Mouse (Mus musculus) G1E (cell line): ENCODE measurements around the gene Bod1l. TPM values are rescaled to one million over a fixed set of nuclear protein-coding genes. Genes with fewer than 3 reads are reported as not detected.

ENCODE experiments used
- ATAC-seq: 2 replicates; pipeline ENCODE4 v1.8.0; 2016; ENCODE audit warnings: mild to moderate bottlenecking; ENCODE audit not compliant: insufficient number of reproducible peaks, poor library complexity, low FRiP score, severe bottlenecking; ENCODE audit errors: extremely low read depth
- DNase-seq: peaks from one replicate; pipeline ENCODE4 v3.0.0; 2012; ENCODE audit warnings: low spot score
- H3K27me3 ChIP-seq: 2 replicates; pipeline ENCODE4 v1.6.1; 2012; ENCODE audit warnings: mild to moderate bottlenecking, low read length, inconsistent platforms; ENCODE audit not compliant: insufficient read depth
- H3K36me3 ChIP-seq: replicated peaks from 2 replicates; pipeline ENCODE3; 2012; ENCODE audit warnings: mild to moderate bottlenecking, inconsistent platforms
- H3K4me1 ChIP-seq: 2 replicates; pipeline ENCODE4 v1.6.1; 2012; ENCODE audit warnings: low read depth, low read length, inconsistent platforms, mixed read lengths; ENCODE audit not compliant: insufficient read depth
- H3K4me3 ChIP-seq: 2 replicates; pipeline ENCODE4 v1.5.1; 2012; ENCODE audit warnings: low read depth, mild to moderate bottlenecking, inconsistent platforms, low read length, moderate library complexity, mixed read lengths
- H3K9me3 ChIP-seq: replicated peaks from 2 replicates; pipeline ENCODE4 v1.6.1; 2012; ENCODE audit warnings: inconsistent platforms
- CTCF ChIP-seq: IDR thresholded peaks from 2 replicates; pipeline ENCODE4 v1.5.1; 2012; ENCODE audit warnings: low read depth, low read length, inconsistent platforms, mixed read lengths
- GATA1 ChIP-seq: IDR thresholded peaks from 2 replicates; pipeline ENCODE4 v1.6.1; 2012; ENCODE audit warnings: borderline replicate concordance, low read length, inconsistent platforms, mixed read lengths
- GATA2 ChIP-seq: IDR thresholded peaks from 2 replicates; pipeline ENCODE4 v1.6.1; 2012; ENCODE audit warnings: low read depth, low read length, inconsistent platforms, borderline replicate concordance
- POLR2AphosphoS5 ChIP-seq: IDR thresholded peaks from 2 replicates; pipeline ENCODE4 v1.6.1; 2012; ENCODE audit warnings: low read depth, low read length, inconsistent platforms; ENCODE audit not compliant: insufficient replicate concordance
- TAL1 ChIP-seq: conservative IDR thresholded peaks from 2 replicates; pipeline ENCODE4 v1.6.1; 2012; ENCODE audit warnings: low read depth, low read length, inconsistent platforms, mixed read lengths
- polyA plus RNA-seq: library from polyadenylated mRNA; stranded (reverse); fragments of >175 nt; gene quantifications from 2 replicates; pipeline ENCODE4 v1.2.3, GENCODE M21; 2012
- total RNA-seq, 2 experiments: library from RNA; stranded (forward) in 1 of 2; stranded (reverse) in 1 of 2; fragments of 200-1000 nt in 1 of 2; fragments of >200 nt in 1 of 2; fragmentation: Nextera tagmentation in 1 of 2; gene quantifications; 2 replicates each; pipeline ENCODE4 v1.2.3; 2014 to 2017

The Bod1l gene
- total and polyA plus RNA-seq, 3 experiments, result 7.8 to 86.7 (median 50.6) TPM

GRCm38 (mm10) chr5:41767296-41768200 lies 76.6 kb downstream of the Bod1l start:
- peaks cover 18% of the 10 kb centered on the region for H3K9me3 ChIP-seq
- ATAC-seq (no peak), DNase-seq (no peak)
- TF ChIP-seq GATA1 (no peak), CTCF (no peak), TAL1 (no peak), GATA2 (no peak), POLR2AphosphoS5 (no peak)
- no peaks in the 10 kb centered on the region for H3K36me3 ChIP-seq
- H3K4me3 ChIP-seq, result no peak overlapping the region
- peaks cover 42% of the 10 kb centered on the region for H3K27me3 ChIP-seq
- peaks cover 15% of the 10 kb centered on the region for H3K4me1 ChIP-seq

GRCm38 (mm10) chr5:41766406-41767010 lies 77.6 kb downstream of the Bod1l start:
- ATAC-seq, result no peak
- no peak for DNase-seq
- H3K36me3 ChIP-seq, result no peaks in the 10 kb centered on the region
- H3K9me3 ChIP-seq, result peaks cover 26% of the 10 kb centered on the region
- peaks cover 48% of the 10 kb centered on the region for H3K27me3 ChIP-seq
- H3K4me1 ChIP-seq, result peaks cover 15% of the 10 kb centered on the region
- TF ChIP-seq TAL1 (no peak), POLR2AphosphoS5 (no peak), GATA1 (no peak), CTCF (no peak), GATA2 (no peak)
- H3K4me3 ChIP-seq, result no peak overlapping the region

- H3K4me1 ChIP-seq, result peaks cover 15% of the 10 kb centered on the region
- peaks cover 50% of the 10 kb centered on the region for H3K27me3 ChIP-seq
- H3K9me3 ChIP-seq, result peaks cover 30% of the 10 kb centered on the region
- no peak for ATAC-seq
- H3K36me3 ChIP-seq, result no peaks in the 10 kb centered on the region
- H3K4me3 ChIP-seq, result no peak overlapping the region
- no peak for DNase-seq
- TF ChIP-seq GATA2 (no peak), POLR2AphosphoS5 (no peak), CTCF (no peak), TAL1 (no peak), GATA1 (no peak)
Measured at GRCm38 (mm10) chr5:41765626-41766405, 78.3 kb downstream of the Bod1l start.

GRCm38 (mm10) chr5:41763731-41764721 lies 80.1 kb downstream of the Bod1l start, which contains the start of gene Nkx3-2:
Nkx3-2 (minus strand) TSS chr5:41764501.
- DNase-seq (no peak), ATAC-seq (no peak)
- H3K4me1 ChIP-seq, result peaks cover 15% of the 10 kb centered on the region
- peak within 1 kb of the TSS; percentile 7; the same call in 1 of the 2 replicates for H3K4me3 ChIP-seq
- peaks cover 30% of the 10 kb centered on the region for H3K9me3 ChIP-seq
- TF ChIP-seq GATA2 (no peak), TAL1 (no peak), CTCF (no peak), POLR2AphosphoS5 (no peak)
- H3K36me3 ChIP-seq, result no peaks in the 10 kb centered on the region
- peaks cover 53% of the 10 kb centered on the region for H3K27me3 ChIP-seq

GRCm38 (mm10) chr5:41762947-41763730 lies 81.0 kb downstream of the Bod1l start:
- TF ChIP-seq TAL1, result no peak
- TF ChIP-seq CTCF, result no peak
- no peak for TF ChIP-seq GATA2
- TF ChIP-seq GATA1, result no peak
- TF ChIP-seq POLR2AphosphoS5, result no peak
- Histone ChIP-seq H3K36me3 (no peaks in the 10 kb centered on the region), H3K9me3 (peaks cover 30% of the 10 kb centered on the region), H3K27me3 (peaks cover 58% of the 10 kb centered on the region), H3K4me1 (peaks cover 10% of the 10 kb centered on the region), H3K4me3 (peak overlapping the region; percentile 7; the same call in 1 of the 2 replicates)
- ATAC-seq (no peak), DNase-seq (no peak)
